Mouse (Mus musculus) thymus, adult 2 months (tissue): ENCODE results near the gene Gmfg. TPM values are rescaled to one million over a fixed set of nuclear protein-coding genes. Genes with fewer than 3 reads are reported as not detected.

Experiments used
- DNase-seq: peaks from one replicate; pipeline ENCODE4 v3.0.0; 2021
- H3K27ac ChIP-seq: fragments of 200-500 bp; 2 replicates; pipeline ENCODE4 v1.5.1; 2012; ENCODE audit warnings: low read length, control low read depth; ENCODE audit not compliant: control insufficient read depth, insufficient read depth
- H3K27me3 ChIP-seq: fragments of 200-500 bp; 2 replicates; pipeline ENCODE4 v1.6.1; 2012; ENCODE audit warnings: mild to moderate bottlenecking, low read length, moderate library complexity, mixed read lengths; ENCODE audit not compliant: control insufficient read depth, insufficient read depth
- H3K36me3 ChIP-seq: fragments of 200-500 bp; 2 replicates; pipeline ENCODE4 v1.6.1; 2012; ENCODE audit warnings: mild to moderate bottlenecking, low read length, moderate library complexity; ENCODE audit not compliant: control insufficient read depth, insufficient read depth
- H3K4me1 ChIP-seq: fragments of 200-500 bp; replicated peaks from 2 replicates; pipeline ENCODE4 v1.6.1; 2012; ENCODE audit warnings: low read length; ENCODE audit not compliant: control insufficient read depth, insufficient read depth
- H3K4me3 ChIP-seq: fragments of 200-500 bp; 2 replicates; pipeline ENCODE4 v1.5.1; 2012; ENCODE audit warnings: mild to moderate bottlenecking, low read length, control low read depth, moderate library complexity; ENCODE audit not compliant: control insufficient read depth, insufficient read depth
- CTCF ChIP-seq: fragments of 200-500 bp; IDR thresholded peaks from 2 replicates; pipeline ENCODE4 v1.5.1; 2012; ENCODE audit warnings: mild to moderate bottlenecking, control low read depth, low read length, moderate library complexity, borderline replicate concordance; ENCODE audit not compliant: control insufficient read depth, poor library complexity, insufficient read depth; ENCODE audit errors: extremely low read depth
- POLR2A ChIP-seq: fragments of 200-500 bp; IDR thresholded peaks from 2 replicates; pipeline ENCODE4 v1.6.1; 2012; ENCODE audit warnings: mild to moderate bottlenecking, low read length, control low read depth, moderate library complexity; ENCODE audit not compliant: control insufficient read depth, poor library complexity, insufficient read depth; ENCODE audit errors: extremely low read depth
- WGBS: fragments of 180-500 bp; shearing (Covaris S2); methylation state at CpG from one replicate; pipeline ENCODE4 v1.1.7; 2018; 5-methylcytosine and 5-hydroxymethylcytosine counted together
- polyA plus RNA-seq: library from polyadenylated mRNA; depleted of rRNA; stranded (reverse); fragments of >200 nt; gene quantifications from 2 replicates; pipeline ENCODE4 v1.2.3, GENCODE M21; 2012; rRNA removed

Gmfg gene
- polyA plus RNA-seq, result 180 and 194 TPM in 2 replicates

GRCm38 (mm10) chr7:28436932-28437570 lies at the start of gene Gmfg:
Gmfg (plus strand) TSS chr7:28437447.
- WGBS, result 12% methylated on average over 16 of the region's 16 CpGs
- Histone ChIP-seq H3K36me3 (no peaks in the 10 kb centered on the region), H3K4me1 (peaks cover 22% of the 10 kb centered on the region), H3K27ac (peak within 1 kb of the TSS; percentile 77), H3K27me3 (no peaks in the 10 kb centered on the region), H3K4me3 (peak within 1 kb of the TSS; percentile 65)
- TF ChIP-seq CTCF (no peak; the same call in 1 of the 2 replicates), POLR2A (peak; percentile 23; the same call in 1 of the 2 replicates)
- DNase-seq, result peak; percentile 85

- no peak overlapping the region for H3K27ac ChIP-seq
- peaks cover 6% of the 10 kb centered on the region; the same call in 1 of the 2 replicates for H3K36me3 ChIP-seq
- DNase-seq, result no peak
- no peak for TF ChIP-seq CTCF
- no peak for TF ChIP-seq POLR2A
- H3K4me1 ChIP-seq, result peaks cover 23% of the 10 kb centered on the region
- WGBS, result 100% methylated on average over 3 of the region's 3 CpGs
- no peak overlapping the region for H3K4me3 ChIP-seq
- H3K27me3 ChIP-seq, result no peaks in the 10 kb centered on the region
Measured at GRCm38 (mm10) chr7:28390331-28390730, 46.9 kb upstream of the Gmfg start.

GRCm38 (mm10) chr7:28392429-28393271 lies 44.6 kb upstream of the Gmfg start, which contains the start of the genes Med29 and Paf1:
Med29 (minus strand) TSS chr7:28392708.
Paf1 (plus strand) TSS chr7:28392951.
- no peaks in the 10 kb centered on the region for H3K27me3 ChIP-seq
- H3K4me3 ChIP-seq, result peak within 1 kb of the TSS; percentile 70
- peak; percentile 95 for DNase-seq
- WGBS, result under 1% methylated on average over 58 of the region's 58 CpGs
- H3K27ac ChIP-seq, result no peak within 1 kb of the TSS
- H3K36me3 ChIP-seq, result peaks cover 22% of the 10 kb centered on the region; the same call in 1 of the 2 replicates
- peaks cover 12% of the 10 kb centered on the region for H3K4me1 ChIP-seq
- TF ChIP-seq CTCF (no peak), POLR2A (peak; percentile 69; the same call in 1 of the 2 replicates)

GRCm38 (mm10) chr7:28393272-28393951 lies 43.8 kb upstream of the Gmfg start:
- Histone ChIP-seq H3K4me3 (peak overlapping the region; percentile 70), H3K36me3 (peaks cover 29% of the 10 kb centered on the region; the same call in 1 of the 2 replicates), H3K4me1 (peaks cover 12% of the 10 kb centered on the region), H3K27ac (no peak overlapping the region), H3K27me3 (no peaks in the 10 kb centered on the region)
- no peak for DNase-seq
- WGBS, result 8% methylated on average over 22 of the region's 22 CpGs
- TF ChIP-seq POLR2A, result no peak
- no peak for TF ChIP-seq CTCF

GRCm38 (mm10) chr7:28395425-28395824 lies 41.8 kb upstream of the Gmfg start:
- 99% methylated on average over 4 of the region's 4 CpGs for WGBS
- DNase-seq, result no peak
- H3K27me3 ChIP-seq, result no peaks in the 10 kb centered on the region
- H3K27ac ChIP-seq, result no peak overlapping the region
- peaks cover 46% of the 10 kb centered on the region for H3K36me3 ChIP-seq
- no peak for TF ChIP-seq CTCF
- no peak for TF ChIP-seq POLR2A
- H3K4me1 ChIP-seq, result peaks cover 12% of the 10 kb centered on the region
- no peak overlapping the region for H3K4me3 ChIP-seq

- Histone ChIP-seq H3K27ac (no peak overlapping the region), H3K27me3 (no peaks in the 10 kb centered on the region), H3K4me3 (no peak overlapping the region), H3K4me1 (peaks cover 6% of the 10 kb centered on the region), H3K36me3 (peaks cover 46% of the 10 kb centered on the region)
- DNase-seq, result no peak
- 80% methylated on average over 3 of the region's 3 CpGs for WGBS
- no peak for TF ChIP-seq CTCF
- no peak for TF ChIP-seq POLR2A
Measured at GRCm38 (mm10) chr7:28398000-28398399, 39.2 kb upstream of the Gmfg start.
